Mouse (Mus musculus): ENCODE results near the gene Med17. TPM values are rescaled to one million over a fixed set of nuclear protein-coding genes. Genes with fewer than 3 reads are reported as not detected.
"Not testable (repeated sequence)": the region's sequence is repeated elsewhere in the genome, so short reads cannot be mapped to it uniquely, and the experiment has no call there.

The Med17 gene
- polyA plus RNA-seq (2014; fragmentation: Nextera tagmentation; extraction: Ambion mirVana): 37.3 and 41.2 TPM in 2 replicates

DNA sequence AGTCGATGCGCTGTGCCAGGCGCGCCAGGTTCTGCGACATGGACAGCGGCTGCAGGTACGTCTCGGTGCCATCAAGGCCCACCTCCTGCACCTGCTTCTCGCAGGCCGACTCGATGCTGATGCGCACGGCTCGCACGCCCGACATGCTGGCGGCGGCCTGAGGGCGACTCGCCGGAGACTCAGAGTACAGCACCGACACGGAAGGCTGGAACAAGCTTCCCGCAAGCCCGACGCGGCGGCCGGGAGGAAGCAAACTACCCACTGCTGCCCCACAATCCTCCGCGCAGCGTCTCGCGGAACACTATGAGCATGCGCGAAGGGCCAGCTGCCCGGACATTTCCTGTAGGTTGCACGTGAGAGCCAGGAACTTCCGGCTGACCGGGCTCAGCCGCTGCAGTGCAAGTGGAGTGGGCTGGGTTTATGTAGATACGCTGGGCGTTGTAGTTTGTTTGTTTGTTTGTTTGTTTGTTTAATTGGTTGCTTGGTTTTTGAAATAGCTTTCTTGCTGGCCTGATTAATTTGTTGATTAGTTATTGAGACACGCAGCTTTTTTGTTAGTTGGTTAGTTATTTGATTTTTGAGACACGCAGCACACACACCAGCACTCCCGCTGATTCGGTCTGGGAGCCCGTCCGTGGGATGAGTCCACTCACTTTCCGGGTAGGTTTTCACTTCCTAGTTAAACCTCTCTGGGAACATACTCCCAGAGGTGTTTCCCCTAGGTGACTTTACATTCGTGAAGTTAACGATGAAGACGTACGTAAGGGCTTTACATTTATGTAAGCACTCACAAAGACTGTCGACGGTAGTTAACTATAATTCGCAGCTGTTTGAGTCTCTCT lies at the start of gene Med17:
Gene Med17, minus strand, starts transcription at position 283 of the 842 bp plus-strand sequence.
- Histone ChIP-seq H3K27me3 (ENCODE audit: control insufficient read depth, insufficient read depth, low read length) (no peaks in the 10 kb centered on the region), H3K9ac (ENCODE audit: low read depth, low read length) (peak within 1 kb of the TSS; percentile 97), H3K4me1 (replicated peaks; ENCODE audit: control insufficient read depth, insufficient read depth, low read length) (0 out of 2 replicates have a peak, but pooled peaks cover 3% of the 10 kb centered on the region), H3K9me3 (ENCODE audit: control insufficient read depth, low read length) (no peaks in the 10 kb centered on the region), H3K4me2 (replicated peaks; ENCODE audit: low read depth, low read length) (peak within 1 kb of the TSS; percentile 77), H3K36me3 (ENCODE audit: control insufficient read depth, insufficient read depth, low read length) (no peaks in the 10 kb centered on the region), H3K27ac (ENCODE audit: low read depth, low read length) (peak within 1 kb of the TSS; percentile 79), H3K4me3 (ENCODE audit: low read depth, low read length) (peak within 1 kb of the TSS; percentile 97)
- ATAC-seq (ENCODE audit: low FRiP score) (peak; percentile 98), DNase-seq (ENCODE audit: low spot score) (peak; percentile 97)
- WGBS: 1% methylated on average over 57 of the region's 57 CpGs

DNA sequence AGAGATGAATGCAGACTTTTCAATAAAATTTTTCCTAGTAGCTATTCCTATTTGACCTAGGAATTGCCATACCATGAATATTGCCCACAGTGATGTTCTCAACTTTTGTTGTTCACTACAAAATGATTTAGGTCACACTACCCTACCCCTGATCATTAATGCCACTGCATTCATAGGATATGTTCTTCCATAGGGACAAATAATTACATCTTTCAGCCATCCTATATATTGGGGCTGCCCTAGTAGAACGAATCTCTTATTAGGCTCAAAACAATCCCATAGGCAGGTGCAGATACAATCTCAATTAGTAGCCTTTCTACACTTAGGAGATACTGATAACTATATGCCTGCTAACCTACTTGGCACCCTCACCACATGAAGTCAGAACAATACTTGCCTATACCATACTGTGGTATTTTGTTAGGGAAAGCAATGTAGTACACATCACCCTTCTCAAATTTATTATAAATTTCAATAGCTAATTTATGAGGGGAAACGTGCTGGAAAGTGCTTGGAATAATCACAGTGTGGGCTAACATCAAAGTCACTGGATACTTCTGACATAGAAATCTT lies 38.5 kb upstream of the Med17 start:
- no peak for DNase-seq (ENCODE audit: low spot score)
- ATAC-seq (ENCODE audit: low FRiP score): 0 out of 2 replicates have a peak, but pooled peaks have one; percentile 47
- Histone ChIP-seq H3K4me3 (ENCODE audit: low read depth, low read length) (no peak overlapping the region), H3K4me2 (replicated peaks; ENCODE audit: low read depth, low read length) (no peak overlapping the region), H3K4me1 (replicated peaks; ENCODE audit: control insufficient read depth, insufficient read depth, low read length) (no peaks in the 10 kb centered on the region), H3K9ac (ENCODE audit: low read depth, low read length) (no peak overlapping the region), H3K9me3 (ENCODE audit: control insufficient read depth, low read length) (no peaks in the 10 kb centered on the region), H3K27me3 (ENCODE audit: control insufficient read depth, insufficient read depth, low read length) (no peaks in the 10 kb centered on the region), H3K36me3 (ENCODE audit: control insufficient read depth, insufficient read depth, low read length) (peaks cover 26% of the 10 kb centered on the region), H3K27ac (ENCODE audit: low read depth, low read length) (no peak overlapping the region)
- WGBS: 87% methylated on average over 2 of the region's 2 CpGs

DNA sequence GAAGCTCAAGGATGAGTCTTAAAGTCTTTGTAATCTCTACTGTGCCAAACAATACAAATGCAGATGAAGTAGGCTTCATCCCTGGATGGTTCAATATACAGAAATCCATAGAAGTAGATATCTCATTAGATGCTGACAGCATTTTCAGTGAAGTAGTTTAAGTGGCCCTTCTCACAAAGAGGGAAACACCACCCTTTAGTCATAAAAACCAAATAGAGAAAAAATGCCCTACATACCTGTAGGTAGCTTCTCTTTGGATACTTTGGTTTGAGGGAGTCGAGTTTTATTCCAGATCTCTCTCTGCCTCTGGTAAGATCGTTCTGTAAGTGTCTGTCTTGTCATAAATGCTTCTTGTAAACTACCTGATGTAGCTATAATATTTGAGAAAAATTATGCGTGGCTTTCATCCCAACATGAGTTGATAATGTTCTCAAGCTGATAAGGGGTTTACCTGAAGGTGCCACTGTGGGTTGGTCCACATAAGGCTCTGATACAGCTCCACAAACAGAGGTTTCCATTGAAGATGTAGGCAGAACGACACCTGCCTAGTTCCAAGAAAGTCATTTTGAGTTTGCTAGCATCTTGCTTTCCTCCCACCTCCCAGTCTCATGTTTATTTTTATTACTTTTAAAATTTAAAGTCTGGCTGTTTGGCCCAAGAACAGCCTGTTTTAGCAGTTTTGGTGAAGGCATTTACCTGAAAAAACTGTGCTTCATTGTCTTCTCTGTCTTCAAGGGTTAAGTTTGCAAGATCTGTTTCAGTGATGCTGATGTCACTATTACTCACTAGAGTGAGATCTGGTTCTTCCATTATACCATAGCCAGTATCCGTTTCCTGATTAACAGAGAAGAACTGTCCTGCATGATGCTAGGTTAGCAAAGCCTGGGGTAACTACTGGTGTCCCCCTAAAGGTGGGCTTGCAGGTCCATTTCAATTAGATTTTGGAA lies 37.8 kb upstream of the Med17 start:
- Histone ChIP-seq H3K4me3 (ENCODE audit: low read depth, low read length) (no peak overlapping the region), H3K27ac (ENCODE audit: low read depth, low read length) (no peak overlapping the region), H3K36me3 (ENCODE audit: control insufficient read depth, insufficient read depth, low read length) (peaks cover 26% of the 10 kb centered on the region), H3K9me3 (ENCODE audit: control insufficient read depth, low read length) (no peaks in the 10 kb centered on the region), H3K4me2 (replicated peaks; ENCODE audit: low read depth, low read length) (no peak overlapping the region), H3K9ac (ENCODE audit: low read depth, low read length) (no peak overlapping the region), H3K27me3 (ENCODE audit: control insufficient read depth, insufficient read depth, low read length) (no peaks in the 10 kb centered on the region), H3K4me1 (replicated peaks; ENCODE audit: control insufficient read depth, insufficient read depth, low read length) (no peaks in the 10 kb centered on the region)
- no peak for DNase-seq (ENCODE audit: low spot score)
- WGBS: 66% methylated on average over 5 of the region's 5 CpGs
- no peak for ATAC-seq (ENCODE audit: low FRiP score)

DNA sequence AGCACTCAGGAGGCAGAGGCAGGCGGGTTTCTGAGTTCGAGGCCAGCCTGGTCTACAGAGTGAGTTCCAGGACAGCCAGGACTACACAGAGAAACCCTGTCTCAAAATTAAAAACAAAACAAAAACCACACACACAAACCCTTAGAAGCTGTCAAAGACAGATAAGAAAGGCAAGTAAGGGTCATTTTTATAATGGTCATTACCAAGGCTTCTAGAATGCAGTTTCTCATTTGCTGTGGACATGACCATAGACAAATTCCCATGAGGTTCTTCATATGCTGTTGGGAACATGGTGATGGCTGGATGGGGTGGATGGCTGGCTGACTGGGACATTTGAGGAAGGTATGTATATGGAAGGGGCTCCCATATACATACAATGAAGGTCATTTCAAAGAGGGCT lies 36.6 kb upstream of the Med17 start:
- H3K4me3 ChIP-seq (ENCODE audit: low read depth, low read length); H3K4me2 ChIP-seq (replicated peaks; ENCODE audit: low read depth, low read length); H3K27me3 ChIP-seq (ENCODE audit: control insufficient read depth, insufficient read depth, low read length); H3K27ac ChIP-seq (ENCODE audit: low read depth, low read length); H3K9me3 ChIP-seq (ENCODE audit: control insufficient read depth, low read length); H3K4me1 ChIP-seq (replicated peaks; ENCODE audit: control insufficient read depth, insufficient read depth, low read length); H3K9ac ChIP-seq (ENCODE audit: low read depth, low read length); DNase-seq (ENCODE audit: low spot score); ATAC-seq (ENCODE audit: low FRiP score): not testable (repeated sequence)
- WGBS: 100% methylated on average over 1 of the region's 2 CpGs
- H3K36me3 ChIP-seq (ENCODE audit: control insufficient read depth, insufficient read depth, low read length): peaks cover 30% of the 10 kb centered on the region

DNA sequence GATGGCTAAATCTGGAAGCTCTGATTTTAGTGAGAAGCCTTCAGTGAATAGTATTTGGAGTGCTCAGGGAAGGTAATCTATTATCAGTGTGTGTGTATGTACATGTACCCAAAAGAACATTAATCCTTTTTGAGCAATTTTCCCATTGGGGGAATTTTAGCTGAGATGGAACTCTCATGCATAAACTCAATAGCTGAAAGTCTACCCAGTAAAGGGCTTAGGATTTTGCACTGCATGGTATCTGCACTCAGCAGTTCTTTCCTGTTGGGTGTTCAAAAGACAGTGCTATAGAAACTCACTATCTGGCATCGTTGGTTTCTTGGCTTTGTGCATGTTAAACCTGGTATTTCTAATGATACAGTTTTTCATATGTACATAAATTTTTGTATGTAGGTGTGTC lies 34.9 kb upstream of the Med17 start:
- no peaks in the 10 kb centered on the region for H3K9me3 ChIP-seq (ENCODE audit: control insufficient read depth, low read length)
- H3K27me3 ChIP-seq (ENCODE audit: control insufficient read depth, insufficient read depth, low read length): no peaks in the 10 kb centered on the region
- no peaks in the 10 kb centered on the region for H3K4me1 ChIP-seq (replicated peaks; ENCODE audit: control insufficient read depth, insufficient read depth, low read length)
- WGBS: 100% methylated on average over 1 of the region's 1 CpGs
- H3K4me2 ChIP-seq (replicated peaks; ENCODE audit: low read depth, low read length): no peak overlapping the region
- DNase-seq (ENCODE audit: low spot score): no peak
- no peak for ATAC-seq (ENCODE audit: low FRiP score)
- H3K27ac ChIP-seq (ENCODE audit: low read depth, low read length): no peak overlapping the region
- H3K9ac ChIP-seq (ENCODE audit: low read depth, low read length): no peak overlapping the region
- no peak overlapping the region for H3K4me3 ChIP-seq (ENCODE audit: low read depth, low read length)
- H3K36me3 ChIP-seq (ENCODE audit: control insufficient read depth, insufficient read depth, low read length): peaks cover 33% of the 10 kb centered on the region

DNA sequence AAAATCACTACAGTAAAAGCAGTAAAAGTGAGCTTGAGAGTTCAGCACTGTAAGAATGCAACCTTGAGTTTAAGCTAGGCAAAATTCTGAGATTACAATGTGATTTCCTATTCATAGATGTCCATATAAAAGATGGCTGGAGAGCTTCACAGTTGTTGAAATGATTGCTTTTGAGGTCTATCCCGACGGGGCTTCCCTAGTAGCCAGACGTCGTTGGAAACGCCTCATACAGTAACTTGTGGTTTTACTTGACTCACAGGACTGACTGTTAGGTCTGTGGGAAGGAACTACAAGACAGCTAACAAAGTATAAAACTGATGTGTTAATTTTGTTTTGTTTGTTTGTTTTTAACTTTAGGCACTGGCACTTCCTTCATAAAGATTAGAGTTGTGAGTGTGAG lies 33.9 kb upstream of the Med17 start:
- H3K9ac ChIP-seq (ENCODE audit: low read depth, low read length): no peak overlapping the region
- no peak overlapping the region for H3K27ac ChIP-seq (ENCODE audit: low read depth, low read length)
- no peaks in the 10 kb centered on the region; the same call in 1 of the 2 replicates for H3K4me1 ChIP-seq (replicated peaks; ENCODE audit: control insufficient read depth, insufficient read depth, low read length)
- H3K27me3 ChIP-seq (ENCODE audit: control insufficient read depth, insufficient read depth, low read length): no peaks in the 10 kb centered on the region
- H3K4me3 ChIP-seq (ENCODE audit: low read depth, low read length): no peak overlapping the region
- ATAC-seq (ENCODE audit: low FRiP score) (no peak), DNase-seq (ENCODE audit: low spot score) (no peak)
- 94% methylated on average over 5 of the region's 5 CpGs for WGBS
- no peaks in the 10 kb centered on the region for H3K9me3 ChIP-seq (ENCODE audit: control insufficient read depth, low read length)
- H3K4me2 ChIP-seq (replicated peaks; ENCODE audit: low read depth, low read length): no peak overlapping the region
- H3K36me3 ChIP-seq (ENCODE audit: control insufficient read depth, insufficient read depth, low read length): peaks cover 36% of the 10 kb centered on the region

DNA sequence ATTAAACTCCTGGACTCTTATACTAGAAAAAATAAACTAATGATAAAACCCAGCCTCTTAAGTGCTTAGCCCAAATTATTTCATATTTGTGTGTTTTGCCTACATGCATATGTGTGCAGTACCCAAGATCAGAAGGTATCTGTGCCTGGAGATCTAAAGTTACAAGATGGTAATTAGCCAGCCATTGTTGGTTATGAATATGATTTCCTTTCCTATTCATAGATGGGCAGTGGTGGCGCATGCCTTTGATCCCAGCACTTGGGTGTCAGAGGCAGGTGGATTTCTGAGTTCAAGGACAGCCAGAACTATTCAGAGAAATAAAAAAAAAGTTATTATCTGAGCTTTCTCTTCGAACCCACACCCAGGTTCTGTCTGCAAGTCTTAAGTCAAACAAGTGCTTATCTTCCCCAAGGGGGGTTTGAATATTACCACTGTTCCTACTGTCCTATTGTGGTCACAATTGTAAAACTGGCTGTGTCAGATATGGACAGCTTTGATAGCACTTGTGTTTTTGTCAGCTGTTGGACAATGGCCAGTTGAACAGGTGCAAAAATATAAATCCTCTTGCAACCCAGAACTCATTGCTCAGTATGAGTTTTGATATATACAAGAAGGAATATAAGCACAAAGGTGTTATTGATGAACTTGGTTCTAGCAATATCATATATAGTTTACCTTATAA lies 32.5 kb upstream of the Med17 start:
- DNase-seq (ENCODE audit: low spot score) (no peak), ATAC-seq (ENCODE audit: low FRiP score) (no peak)
- no peak overlapping the region for H3K9ac ChIP-seq (ENCODE audit: low read depth, low read length)
- no peaks in the 10 kb centered on the region for H3K9me3 ChIP-seq (ENCODE audit: control insufficient read depth, low read length)
- peaks cover 36% of the 10 kb centered on the region for H3K36me3 ChIP-seq (ENCODE audit: control insufficient read depth, insufficient read depth, low read length)
- H3K27me3 ChIP-seq (ENCODE audit: control insufficient read depth, insufficient read depth, low read length): no peaks in the 10 kb centered on the region
- no peak overlapping the region for H3K4me3 ChIP-seq (ENCODE audit: low read depth, low read length)
- WGBS: 90% methylated on average over 2 of the region's 2 CpGs
- H3K4me1 ChIP-seq (replicated peaks; ENCODE audit: control insufficient read depth, insufficient read depth, low read length): no peaks in the 10 kb centered on the region; the same call in 1 of the 2 replicates
- H3K27ac ChIP-seq (ENCODE audit: low read depth, low read length): no peak overlapping the region
- no peak overlapping the region for H3K4me2 ChIP-seq (replicated peaks; ENCODE audit: low read depth, low read length)

DNA sequence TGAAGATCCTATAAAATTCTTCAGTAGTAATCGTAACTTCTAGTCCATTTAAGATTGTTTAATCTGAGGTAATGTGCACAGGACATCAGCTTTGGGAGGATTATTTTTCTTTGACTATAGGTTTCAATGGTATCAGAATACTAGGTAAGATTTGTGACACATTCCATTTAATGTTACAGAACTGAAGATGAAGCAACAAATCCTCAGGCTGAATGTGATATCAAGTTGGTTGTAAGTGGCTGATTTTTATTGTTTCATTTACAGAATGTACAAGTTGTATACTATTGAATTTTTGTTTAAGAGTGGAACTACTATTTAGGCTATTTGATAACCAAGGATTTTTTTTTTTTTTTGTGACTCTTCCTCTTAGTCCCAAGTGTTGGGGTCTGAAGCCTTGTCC lies 30.4 kb upstream of the Med17 start:
- WGBS: 95% methylated on average over 1 of the region's 1 CpGs
- no peak overlapping the region for H3K4me2 ChIP-seq (replicated peaks; ENCODE audit: low read depth, low read length)
- no peaks in the 10 kb centered on the region for H3K9me3 ChIP-seq (ENCODE audit: control insufficient read depth, low read length)
- no peak overlapping the region for H3K9ac ChIP-seq (ENCODE audit: low read depth, low read length)
- H3K4me1 ChIP-seq (replicated peaks; ENCODE audit: control insufficient read depth, insufficient read depth, low read length): no peaks in the 10 kb centered on the region; the same call in 1 of the 2 replicates
- no peak for DNase-seq (ENCODE audit: low spot score)
- H3K4me3 ChIP-seq (ENCODE audit: low read depth, low read length): no peak overlapping the region
- no peak overlapping the region for H3K27ac ChIP-seq (ENCODE audit: low read depth, low read length)
- peaks cover 32% of the 10 kb centered on the region for H3K36me3 ChIP-seq (ENCODE audit: control insufficient read depth, insufficient read depth, low read length)
- no peak for ATAC-seq (ENCODE audit: low FRiP score)
- H3K27me3 ChIP-seq (ENCODE audit: control insufficient read depth, insufficient read depth, low read length): no peaks in the 10 kb centered on the region
